Mouse (Mus musculus): Measurements from ENCODE around the gene Ear14. TPM values are rescaled to one million over a fixed set of nuclear protein-coding genes. Genes with fewer than 3 reads are reported as not detected.
"Not testable (repeated sequence)": the region's sequence is repeated elsewhere in the genome, so short reads cannot be mapped to it uniquely, and the experiment has no call there.

Ear14 gene
- polyA plus RNA-seq (2012; rRNA removed), result not detected in 2 replicates

DNA sequence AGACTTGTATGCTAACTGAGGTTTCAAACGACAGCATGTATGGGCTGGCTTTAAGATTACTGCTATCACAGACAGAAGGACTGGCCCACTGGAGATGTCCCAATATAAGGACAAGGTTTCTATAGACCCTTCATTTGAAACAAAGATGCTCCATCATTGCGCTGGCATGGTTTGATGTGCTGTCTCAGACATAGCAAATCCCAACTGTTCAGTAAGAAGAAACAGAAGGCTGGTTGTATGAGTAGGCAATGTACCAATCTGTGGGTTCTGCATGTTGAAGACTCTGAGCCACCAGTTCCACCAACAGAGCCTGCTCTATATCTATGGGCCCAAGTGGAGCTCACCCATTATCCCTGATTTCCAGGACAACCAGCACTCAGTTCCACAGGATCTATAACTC lies at the start of gene Ear14:
TSS of gene Ear14 (plus strand) at position 277 of the 400 bp plus-strand sequence.
- DNase-seq (ENCODE audit: low spot score), result no peak

DNA sequence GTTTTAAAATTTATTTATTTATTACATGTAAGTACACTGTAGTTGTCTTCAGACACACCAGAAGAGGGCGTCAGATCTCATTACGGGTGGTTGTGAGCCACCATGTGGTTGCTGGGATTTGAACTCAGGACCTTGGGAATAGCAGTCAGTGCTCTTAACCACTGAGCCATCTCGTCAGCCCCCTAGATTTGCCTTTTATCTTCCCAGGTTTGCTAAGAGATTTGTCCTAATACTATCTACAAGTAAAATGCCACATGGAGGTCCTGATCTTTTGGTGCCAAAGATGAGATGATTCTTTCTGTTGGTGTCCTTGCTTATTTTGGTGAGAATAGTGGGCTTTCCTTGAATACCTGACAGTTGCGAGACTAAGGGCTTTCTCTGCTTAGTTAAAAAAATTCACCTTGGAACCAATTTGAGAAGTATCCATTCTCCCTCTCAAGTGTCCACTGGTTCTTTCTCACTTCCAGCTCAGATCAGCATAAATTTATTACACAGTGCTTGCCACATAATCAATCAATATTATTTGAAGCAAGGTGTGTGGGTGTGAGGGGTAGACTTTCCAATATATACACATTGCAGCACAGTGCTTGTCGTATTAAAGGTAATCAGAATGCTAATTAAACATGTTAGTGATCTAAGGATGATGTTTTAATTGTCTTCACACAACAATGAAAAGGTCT lies 47.0 kb upstream of the Ear14 start:
- DNase-seq (ENCODE audit: low spot score), result no peak

DNA sequence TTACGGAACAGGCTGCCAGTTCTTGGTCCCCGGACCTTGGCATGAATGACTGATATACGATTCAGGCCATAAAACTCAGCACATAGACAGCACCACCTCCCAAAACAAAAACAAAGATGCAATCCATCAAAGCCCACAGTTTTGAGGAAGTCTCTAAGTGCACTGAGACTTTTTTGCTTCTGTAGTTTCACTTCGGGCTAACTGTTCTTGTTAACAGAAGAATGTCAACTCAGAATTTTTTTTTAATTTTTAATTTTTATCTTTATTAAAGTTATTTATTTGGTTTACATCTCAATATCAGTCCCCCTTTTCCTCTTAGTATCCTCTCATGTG lies 46.5 kb upstream of the Ear14 start:
- no peak for DNase-seq (ENCODE audit: low spot score)

DNA sequence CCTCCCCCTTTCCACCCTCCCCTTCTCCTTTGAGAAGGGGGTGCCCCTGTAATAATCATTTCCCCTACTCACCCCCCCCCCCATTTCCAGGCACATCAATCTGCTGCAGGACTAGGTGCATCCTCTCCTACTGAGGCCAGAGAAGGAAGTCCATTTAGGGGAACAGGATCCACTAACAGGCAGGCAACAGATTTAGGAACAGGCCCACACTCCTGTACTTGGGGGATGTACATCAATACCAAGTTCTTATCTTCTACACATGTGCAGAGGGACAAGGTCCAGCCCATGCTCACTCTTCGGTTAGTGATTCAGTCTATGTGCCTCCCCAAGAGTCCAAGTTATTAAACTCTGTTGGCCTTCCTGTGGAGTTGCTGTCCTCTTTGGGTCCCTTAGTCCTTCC lies 46.1 kb upstream of the Ear14 start:
- no peak for DNase-seq (ENCODE audit: low spot score)

DNA sequence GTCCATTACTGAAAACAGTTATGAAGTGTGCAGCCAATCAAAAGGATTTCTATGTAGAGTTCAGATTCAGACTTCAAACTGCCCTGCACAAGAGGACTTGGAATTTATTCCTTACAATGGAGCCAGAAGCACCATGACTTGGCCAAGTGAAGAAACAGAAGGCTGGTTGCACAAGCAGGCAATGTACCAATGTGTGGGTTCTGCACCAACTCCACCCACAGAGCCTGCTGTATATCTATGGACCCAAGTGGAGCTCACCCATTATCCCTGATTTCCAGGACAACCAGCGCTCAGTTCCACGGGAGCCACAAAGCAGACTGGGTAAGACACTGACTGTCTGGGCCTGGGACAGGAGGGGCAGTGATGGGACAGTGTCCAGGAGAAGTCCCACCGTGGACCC lies 41.2 kb upstream of the Ear14 start, which contains the start of gene Rnase2b:
TSS of gene Rnase2b (plus strand) at position 285 of the 400 bp plus-strand sequence.
- DNase-seq (ENCODE audit: low spot score), result not testable (repeated sequence)

GRCm38 (mm10) chr14:51163323-51163722 lies 39.9 kb upstream of the Ear14 start:
- DNase-seq (ENCODE audit: low spot score), result not testable (repeated sequence)

GRCm38 (mm10) chr14:51165435-51165834 lies 37.8 kb upstream of the Ear14 start:
- DNase-seq (ENCODE audit: low spot score), result no peak

DNA sequence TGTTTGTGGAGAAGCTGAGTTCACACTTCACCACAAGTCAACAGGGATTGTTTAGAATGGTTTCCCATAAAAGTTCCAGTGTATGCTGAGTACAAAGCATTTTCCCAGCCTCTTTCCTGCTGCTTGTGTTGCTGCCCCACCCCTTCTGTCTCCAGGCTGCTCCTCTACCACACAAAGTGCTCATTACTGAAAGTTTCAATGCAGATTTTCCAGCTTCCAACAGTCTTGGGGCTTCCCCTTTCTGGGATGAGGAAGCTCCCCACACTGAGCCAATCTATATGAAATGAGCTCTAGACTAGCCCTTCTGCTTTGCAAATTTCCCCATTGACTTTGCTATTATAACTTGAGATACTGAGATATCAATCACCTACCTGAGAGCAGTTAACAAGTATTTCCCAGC lies 37.1 kb upstream of the Ear14 start:
- no peak for DNase-seq (ENCODE audit: low spot score)

- DNase-seq (ENCODE audit: low spot score), result not testable (repeated sequence)
Observed at GRCm38 (mm10) chr14:51172095-51172865, 30.9 kb upstream of the Ear14 start.

GRCm38 (mm10) chr14:51172947-51173346 lies 30.2 kb upstream of the Ear14 start:
- not testable (repeated sequence) for DNase-seq (ENCODE audit: low spot score)

GRCm38 (mm10) chr14:51173843-51174242 lies 29.3 kb upstream of the Ear14 start:
- no peak for DNase-seq (ENCODE audit: low spot score)

- DNase-seq (ENCODE audit: low spot score), result not testable (repeated sequence)
Observed at GRCm38 (mm10) chr14:51181051-51181450, 22.1 kb upstream of the Ear14 start.

GRCm38 (mm10) chr14:51195681-51196080 lies 7.5 kb upstream of the Ear14 start:
- DNase-seq (ENCODE audit: low spot score), result no peak

DNA sequence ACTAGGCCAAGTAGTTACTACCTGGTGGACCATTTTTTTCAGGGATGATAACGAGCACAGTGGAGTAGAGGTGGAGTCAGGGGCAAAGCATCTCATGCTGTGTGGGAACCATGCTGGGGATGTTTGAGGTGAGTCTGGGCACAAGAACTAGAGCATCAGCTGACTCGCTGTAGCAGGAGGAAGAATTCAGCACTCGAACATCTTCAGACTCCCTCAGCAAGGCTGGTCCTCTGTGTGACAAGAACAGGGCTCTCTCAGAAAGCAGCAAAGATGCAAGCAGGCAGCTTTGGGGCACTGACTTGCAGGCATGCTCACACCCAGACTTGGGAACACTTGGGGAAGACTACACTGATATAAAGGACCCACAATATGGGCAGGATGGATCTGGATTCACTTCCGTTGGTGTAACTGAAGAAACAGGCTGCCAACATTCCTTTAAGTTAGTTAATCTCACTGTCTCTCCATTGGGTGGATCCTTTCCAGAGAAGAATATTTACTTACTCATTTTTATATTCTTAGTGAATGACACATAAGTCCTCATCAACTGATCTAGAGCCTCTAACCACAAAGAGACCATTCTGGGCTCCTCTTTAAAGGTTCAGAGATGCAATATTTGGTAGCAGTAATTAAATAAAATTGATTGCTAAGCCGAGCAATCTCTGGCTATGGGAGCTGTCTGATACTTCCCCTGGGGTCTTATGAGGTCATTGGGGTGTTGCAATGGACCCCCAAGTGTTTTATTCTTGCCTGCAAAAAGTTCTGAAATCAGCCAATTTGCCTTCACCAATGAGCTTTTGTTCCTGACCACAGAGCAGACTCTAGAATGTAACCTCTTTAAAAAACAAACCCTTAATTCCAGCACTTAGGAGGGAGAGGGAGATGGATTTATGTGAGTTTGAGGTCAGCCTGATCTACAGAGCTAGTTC lies 3.8 kb upstream of the Ear14 start, which contains the start of gene Ang2:
TSS of gene Ang2 (minus strand) at position 51 of the 926 bp plus-strand sequence.
- DNase-seq (ENCODE audit: low spot score), result no peak

- no peak for DNase-seq (ENCODE audit: low spot score)
Observed at GRCm38 (mm10) chr14:51200054-51200453, 3.1 kb upstream of the Ear14 start.

GRCm38 (mm10) chr14:51200466-51200865 lies 2.7 kb upstream of the Ear14 start:
- no peak for DNase-seq (ENCODE audit: low spot score)

DNA sequence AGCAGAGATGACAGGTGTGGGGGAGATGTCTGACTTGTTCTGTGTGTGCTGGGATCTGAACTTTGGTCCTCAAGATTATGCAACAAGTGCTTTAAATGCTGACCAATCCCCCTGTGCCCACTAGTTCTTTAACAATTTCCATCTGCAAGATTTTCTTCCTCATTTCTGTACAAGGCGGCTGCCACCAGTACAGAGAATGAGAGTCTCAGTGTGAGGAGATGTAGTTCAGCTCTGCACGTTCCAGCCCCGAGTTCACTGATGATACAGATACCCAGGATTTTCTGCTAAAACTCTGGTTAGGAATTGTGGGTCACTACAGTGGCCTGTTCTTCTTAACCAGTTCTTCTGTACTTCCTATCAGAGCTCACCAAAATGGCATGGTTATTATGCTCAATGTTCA lies 16.9 kb downstream of the Ear14 start:
- DNase-seq (ENCODE audit: low spot score), result not testable (repeated sequence)

DNA sequence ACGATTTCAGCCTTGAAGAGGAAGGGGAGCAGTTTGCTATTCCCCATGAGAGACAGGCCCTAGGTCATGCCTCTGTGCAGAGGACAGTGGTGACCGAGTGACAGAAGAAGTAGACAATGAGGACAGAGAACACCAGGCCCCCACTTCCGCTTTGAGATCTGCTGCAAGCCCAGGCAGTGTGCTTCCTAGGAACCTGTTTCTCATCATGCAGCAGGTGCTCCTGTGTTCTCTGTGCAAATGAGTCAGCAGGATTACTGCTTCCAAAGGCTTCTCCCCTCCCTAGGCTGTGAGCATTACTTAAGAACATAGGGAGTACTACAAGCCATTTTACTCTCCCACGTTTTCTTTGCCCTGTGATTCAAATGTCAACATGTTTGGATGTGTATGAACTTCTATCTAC lies 26.5 kb downstream of the Ear14 start:
- DNase-seq (ENCODE audit: low spot score), result not testable (repeated sequence)

DNA sequence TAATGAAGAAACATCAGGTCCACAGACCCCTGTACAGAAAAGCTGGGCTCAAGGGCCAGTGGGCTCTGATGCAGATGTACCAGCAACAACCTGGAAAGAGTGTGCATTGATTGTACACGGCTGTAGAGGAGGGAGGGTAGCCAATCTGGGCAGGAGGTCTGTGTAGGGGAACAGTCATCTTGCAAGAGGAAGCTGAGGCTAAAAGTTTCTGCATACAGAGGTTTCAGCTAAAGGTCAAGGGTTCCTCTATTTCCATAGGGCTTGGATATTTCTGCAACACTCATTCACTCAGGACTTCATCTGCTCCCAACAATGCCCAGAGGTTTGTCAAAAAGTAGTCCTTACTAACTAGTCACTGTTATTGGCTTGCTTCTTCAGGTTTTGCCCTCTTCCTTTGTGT lies 34.3 kb downstream of the Ear14 start:
- not testable (repeated sequence) for DNase-seq (ENCODE audit: low spot score)

DNA sequence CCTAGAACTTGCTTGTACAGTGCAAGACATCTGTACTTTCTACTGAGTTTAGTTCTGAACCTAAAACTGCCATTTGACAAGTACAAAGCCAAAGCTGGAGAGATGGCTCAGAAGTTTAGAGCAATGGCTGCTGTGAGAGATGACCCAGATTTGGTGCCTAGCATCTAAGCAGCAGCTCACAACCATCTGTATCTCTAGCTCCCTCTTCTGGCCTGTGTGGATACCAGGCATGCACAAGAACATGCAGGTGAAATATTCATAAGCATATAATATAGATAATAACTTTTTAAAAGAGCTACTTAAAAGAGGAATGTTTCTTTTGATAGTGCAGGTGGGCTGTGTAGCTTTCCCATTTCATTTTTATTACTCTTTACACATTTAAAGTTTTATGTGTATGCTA lies 37.7 kb downstream of the Ear14 start:
- no peak for DNase-seq (ENCODE audit: low spot score)

GRCm38 (mm10) chr14:51247736-51248135 lies 44.5 kb downstream of the Ear14 start:
- no peak for DNase-seq (ENCODE audit: low spot score)

GRCm38 (mm10) chr14:51250348-51250747 lies 47.2 kb downstream of the Ear14 start:
- no peak for DNase-seq (ENCODE audit: low spot score)

All from urinary bladder, adult 2 months (tissue).